Mouse (Mus musculus) thymus, adult 18-20 months (tissue): ENCODE measurements around the gene Dusp2.
"Not testable (repeated sequence)": the region's sequence is repeated elsewhere in the genome, so short reads cannot be mapped to it uniquely, and the experiment has no call there.

Experiments used
- DNase-seq, 2 experiments: peaks; one replicate each; pipeline ENCODE4 v3.0.0; 2022; ENCODE audit warnings: mixed read lengths in 2 of 2

The Dusp2 gene

GRCm38 (mm10) chr2:127335767-127336496 lies at the start of gene Dusp2:
TSS of gene Dusp2 (plus strand) at chr2:127336159.
- peak; percentile 95 to 97 for DNase-seq

- DNase-seq = no peak
These were observed 43.7 kb upstream of the Dusp2 start for GRCm38 (mm10) chr2:127292250-127292649.

- no peak for DNase-seq
These were observed 38.8 kb upstream of the Dusp2 start for GRCm38 (mm10) chr2:127297001-127297805.

- no peak for DNase-seq
These were observed 37.9 kb upstream of the Dusp2 start for GRCm38 (mm10) chr2:127298056-127298455.

GRCm38 (mm10) chr2:127300701-127301100 lies 35.3 kb upstream of the Dusp2 start:
- no peak for DNase-seq

- DNase-seq = no peak
These were observed 34.1 kb upstream of the Dusp2 start for GRCm38 (mm10) chr2:127301883-127302282.

GRCm38 (mm10) chr2:127304192-127304591 lies 31.8 kb upstream of the Dusp2 start:
- not testable (repeated sequence) for DNase-seq

- DNase-seq = no peak
These were observed 31.2 kb upstream of the Dusp2 start for GRCm38 (mm10) chr2:127304609-127305210.

- DNase-seq = no peak
These were observed 29.8 kb upstream of the Dusp2 start for GRCm38 (mm10) chr2:127306123-127306522.

- DNase-seq = no peak
These were observed 28.8 kb upstream of the Dusp2 start for GRCm38 (mm10) chr2:127307179-127307578.

GRCm38 (mm10) chr2:127308660-127309059 lies 27.3 kb upstream of the Dusp2 start:
- no peak for DNase-seq

GRCm38 (mm10) chr2:127310246-127310645 lies 25.7 kb upstream of the Dusp2 start:
- DNase-seq = no peak

GRCm38 (mm10) chr2:127310685-127311084 lies 25.3 kb upstream of the Dusp2 start:
- DNase-seq = no peak

- DNase-seq = no peak
These were observed 24.8 kb upstream of the Dusp2 start for GRCm38 (mm10) chr2:127311193-127311592.

- DNase-seq = no peak
These were observed 23.2 kb upstream of the Dusp2 start for GRCm38 (mm10) chr2:127312801-127313200.

GRCm38 (mm10) chr2:127313878-127314277 lies 22.1 kb upstream of the Dusp2 start:
- peak in 1 of 2 experiments; percentile 32 for DNase-seq

GRCm38 (mm10) chr2:127314467-127315154 lies 21.3 kb upstream of the Dusp2 start:
- DNase-seq = peak; percentile 72 to 85

- no peak for DNase-seq
These were observed 20.8 kb upstream of the Dusp2 start for GRCm38 (mm10) chr2:127315155-127315470.

GRCm38 (mm10) chr2:127316431-127316830 lies 19.5 kb upstream of the Dusp2 start:
- DNase-seq = no peak

GRCm38 (mm10) chr2:127318136-127318535 lies 17.8 kb upstream of the Dusp2 start:
- DNase-seq = no peak

GRCm38 (mm10) chr2:127319071-127319470 lies 16.9 kb upstream of the Dusp2 start:
- DNase-seq = peak in 1 of 2 experiments; percentile 41

- DNase-seq = no peak
These were observed 13.2 kb upstream of the Dusp2 start for GRCm38 (mm10) chr2:127322671-127323285.

GRCm38 (mm10) chr2:127323667-127324066 lies 12.3 kb upstream of the Dusp2 start:
- no peak for DNase-seq
